Mouse (Mus musculus) liver, embryonic 15.5 days (tissue): ENCODE results near the gene Aadacl3. TPM values are rescaled to one million over a fixed set of nuclear protein-coding genes. Genes with fewer than 3 reads are reported as not detected.

ENCODE experiments used
- ATAC-seq: fragments of 200-750 bp; cut with Nextera tagmentation; 2 replicates; pipeline ENCODE4 v1.8.0; 2017; ENCODE audit warnings: moderate number of reproducible peaks, mild to moderate bottlenecking, moderate library complexity; ENCODE audit not compliant: insufficient read depth
- H3K27ac ChIP-seq: fragments of 300-500 bp; sonication (generic); replicated peaks from 2 replicates; pipeline ENCODE4 v1.5.1; 2015; ENCODE audit warnings: mild to moderate bottlenecking, inconsistent platforms
- H3K27me3 ChIP-seq: fragments of 300-500 bp; sonication (generic); 2 replicates; pipeline ENCODE4 v1.6.1; 2015; ENCODE audit warnings: mild to moderate bottlenecking, inconsistent platforms
- H3K36me3 ChIP-seq: fragments of 300-500 bp; sonication (generic); replicated peaks from 2 replicates; pipeline ENCODE4 v1.6.1; 2015; ENCODE audit warnings: moderate library complexity, mild to moderate bottlenecking, inconsistent platforms
- H3K4me1 ChIP-seq: fragments of 300-500 bp; sonication (generic); replicated peaks from 2 replicates; pipeline ENCODE4 v1.6.1; 2015; ENCODE audit warnings: inconsistent platforms
- H3K4me2 ChIP-seq: fragments of 300-500 bp; sonication (generic); 2 replicates; pipeline ENCODE4 v1.6.1; 2015; ENCODE audit warnings: moderate library complexity, mild to moderate bottlenecking, inconsistent platforms
- H3K4me3 ChIP-seq: fragments of 300-500 bp; sonication (generic); replicated peaks from 2 replicates; pipeline ENCODE4 v1.5.1; 2015; ENCODE audit warnings: mild to moderate bottlenecking, inconsistent platforms
- H3K9ac ChIP-seq: fragments of 300-500 bp; sonication (generic); 2 replicates; pipeline ENCODE4 v1.6.1; 2015; ENCODE audit warnings: moderate library complexity, mild to moderate bottlenecking, inconsistent platforms
- H3K9me3 ChIP-seq: fragments of 300-500 bp; sonication (generic); replicated peaks from 2 replicates; pipeline ENCODE4 v1.6.1; 2016; ENCODE audit warnings: inconsistent platforms
- whole genome bisulfite sequencing: fragments of 180-500 bp; shearing (Covaris S2); methylation state at CpG from one replicate; pipeline ENCODE4 v1.1.7; 2015; ENCODE audit warnings: mixed read lengths; ENCODE audit not compliant: insufficient replicate concordance; 5-methylcytosine and 5-hydroxymethylcytosine counted together
- polyA plus RNA-seq: library from polyadenylated mRNA; unstranded; fragments of >200 nt; fragmentation: Nextera tagmentation; extraction: Ambion mirVana; gene quantifications from 2 replicates; pipeline ENCODE4 v1.2.1, GENCODE M21; 2015

Aadacl3 gene
- polyA plus RNA-seq: not detected in 2 replicates

DNA sequence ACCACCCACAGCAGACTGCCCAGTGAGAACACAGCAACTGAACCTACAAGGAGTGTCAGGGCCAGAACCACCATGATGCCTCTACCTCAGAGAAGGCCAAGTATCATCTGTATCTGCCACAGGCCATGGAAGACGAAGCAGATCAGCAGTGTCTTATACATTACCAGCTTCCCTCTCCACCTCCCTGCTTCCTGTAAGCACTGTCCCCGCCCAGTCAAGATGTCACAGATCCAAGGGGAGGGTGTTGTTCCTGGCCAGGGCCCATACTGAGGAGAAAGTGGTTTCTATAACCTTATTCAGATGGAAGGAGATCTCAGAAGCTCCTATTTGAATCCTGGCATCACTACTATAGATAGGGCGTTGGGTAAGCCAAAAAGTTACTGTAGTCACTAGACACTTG is at the start of gene Aadacl3:
Gene Aadacl3 (minus strand): TSS at position 101 of the 400 bp plus-strand sequence.
- H3K9me3 ChIP-seq: peaks cover 2% of the 10 kb centered on the region; the same call in 1 of the 2 replicates
- WGBS: 38% methylated on average over 3 of the region's 3 CpGs
- ATAC-seq: no peak
- H3K27me3 ChIP-seq: no peaks in the 10 kb centered on the region
- H3K36me3 ChIP-seq: no peaks in the 10 kb centered on the region
- no peak within 1 kb of the TSS for H3K9ac ChIP-seq
- H3K4me1 ChIP-seq: no peaks in the 10 kb centered on the region
- no peak within 1 kb of the TSS for H3K4me2 ChIP-seq
- no peak within 1 kb of the TSS for H3K4me3 ChIP-seq
- H3K27ac ChIP-seq: no peak within 1 kb of the TSS

DNA sequence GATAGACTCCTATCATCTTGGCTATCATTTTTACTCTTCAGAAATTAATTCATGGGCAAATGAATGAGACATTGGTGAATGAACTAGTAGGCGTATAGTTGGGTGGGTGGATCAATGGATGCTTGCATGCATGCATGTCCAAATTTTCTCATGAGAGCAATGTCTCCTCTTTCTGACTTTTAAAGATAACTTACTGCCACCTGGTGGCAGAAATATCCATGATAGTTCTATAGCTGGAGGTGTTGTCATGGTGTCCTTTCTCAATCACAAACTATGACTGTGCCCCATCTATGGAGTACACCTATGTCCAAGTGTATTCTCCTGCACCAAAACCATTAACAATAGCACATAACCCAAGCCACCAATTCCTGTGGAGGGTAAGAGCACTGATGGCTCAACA is 43.0 kb upstream of the Aadacl3 start:
- Histone ChIP-seq H3K36me3 (no peaks in the 10 kb centered on the region), H3K9ac (no peak overlapping the region), H3K27ac (no peak overlapping the region), H3K4me1 (no peaks in the 10 kb centered on the region), H3K27me3 (no peaks in the 10 kb centered on the region), H3K4me3 (no peak overlapping the region), H3K4me2 (no peak overlapping the region), H3K9me3 (0 out of 2 replicates have a peak, but pooled peaks cover 4% of the 10 kb centered on the region)
- 56% methylated on average over 1 of the region's 1 CpGs for WGBS
- ATAC-seq: no peak

- no peak for ATAC-seq
Measured at GRCm38 (mm10) chr4:144493331-144493730, 29.8 kb upstream of the Aadacl3 start.

DNA sequence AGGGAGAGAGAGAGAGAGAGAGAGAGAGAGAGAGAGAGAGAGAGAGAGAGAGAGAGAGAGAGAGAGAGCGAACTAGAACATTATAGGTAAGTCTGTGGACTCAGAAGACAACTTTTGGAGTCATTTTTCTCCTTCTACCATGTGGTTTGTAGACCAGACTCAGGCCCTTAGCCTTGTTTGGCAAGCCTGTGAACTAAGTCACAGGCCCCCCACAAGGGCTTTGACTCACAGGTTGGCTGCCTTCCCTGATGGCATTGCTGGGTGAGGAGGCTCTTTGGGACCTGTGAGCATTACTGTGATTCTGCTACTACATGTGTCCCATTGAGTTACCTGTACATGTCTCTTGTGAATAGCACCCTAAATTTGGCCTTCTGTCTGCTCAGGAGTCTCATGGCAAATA is 4.5 kb upstream of the Aadacl3 start:
- Histone ChIP-seq H3K4me3 (no peak overlapping the region), H3K36me3 (no peaks in the 10 kb centered on the region), H3K27me3 (no peaks in the 10 kb centered on the region), H3K9ac (no peak overlapping the region), H3K9me3 (no peaks in the 10 kb centered on the region; the same call in 1 of the 2 replicates), H3K4me2 (no peak overlapping the region), H3K4me1 (no peaks in the 10 kb centered on the region), H3K27ac (no peak overlapping the region)
- WGBS: 50% methylated on average over 1 of the region's 1 CpGs
- ATAC-seq: no peak

More at GRCm38 (mm10) chr4:144493331-144493730, 29.8 kb upstream of the Aadacl3 start:
- Histone ChIP-seq H3K9me3 (no peaks in the 10 kb centered on the region), H3K4me2 (no peak overlapping the region), H3K9ac (no peak overlapping the region), H3K36me3 (no peaks in the 10 kb centered on the region), H3K4me3 (no peak overlapping the region), H3K4me1 (no peaks in the 10 kb centered on the region), H3K27ac (no peak overlapping the region), H3K27me3 (no peaks in the 10 kb centered on the region)

DNA sequence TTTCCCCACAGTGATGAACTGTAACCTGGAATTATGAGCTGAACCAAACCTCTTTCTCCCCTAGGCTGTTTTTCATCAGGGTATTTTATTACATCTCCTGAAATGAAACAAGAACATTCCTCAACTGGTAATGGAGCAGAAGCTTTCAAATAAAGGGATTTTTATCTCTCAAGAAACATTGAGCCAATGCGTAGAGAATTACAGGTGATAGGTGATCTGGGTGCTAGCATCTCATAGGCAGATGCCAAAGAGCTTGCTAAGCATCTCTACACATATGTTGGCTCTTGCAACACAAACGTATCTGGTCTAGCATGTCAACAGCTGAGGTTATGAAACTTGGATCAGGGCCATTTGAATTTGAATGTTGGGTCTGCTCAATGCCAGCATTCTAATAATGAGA is 1.6 kb upstream of the Aadacl3 start:
- Histone ChIP-seq H3K9me3 (peaks cover 2% of the 10 kb centered on the region; the same call in 1 of the 2 replicates), H3K27me3 (no peaks in the 10 kb centered on the region), H3K36me3 (no peaks in the 10 kb centered on the region), H3K27ac (no peak overlapping the region), H3K4me2 (no peak overlapping the region), H3K4me1 (no peaks in the 10 kb centered on the region), H3K4me3 (no peak overlapping the region), H3K9ac (no peak overlapping the region)
- ATAC-seq: no peak
- 48% methylated on average over 2 of the region's 2 CpGs for WGBS

GRCm38 (mm10) chr4:144453217-144453616 is 10.3 kb downstream of the Aadacl3 start, which contains the start of gene Gm9944:
Gene Gm9944 (minus strand): TSS chr4:144453317.
- H3K4me3 ChIP-seq: no peak within 1 kb of the TSS
- no peaks in the 10 kb centered on the region for H3K9me3 ChIP-seq
- no peak within 1 kb of the TSS for H3K27ac ChIP-seq
- no peak within 1 kb of the TSS for H3K9ac ChIP-seq
- WGBS: 55% methylated on average over 2 of the region's 2 CpGs
- no peaks in the 10 kb centered on the region for H3K27me3 ChIP-seq
- no peak for ATAC-seq
- no peaks in the 10 kb centered on the region for H3K4me1 ChIP-seq
- H3K4me2 ChIP-seq: no peak within 1 kb of the TSS
- H3K36me3 ChIP-seq: no peaks in the 10 kb centered on the region

GRCm38 (mm10) chr4:144448546-144448945 is 15.0 kb downstream of the Aadacl3 start:
- Histone ChIP-seq H3K4me1 (no peaks in the 10 kb centered on the region), H3K4me2 (no peak overlapping the region), H3K9ac (no peak overlapping the region), H3K36me3 (no peaks in the 10 kb centered on the region), H3K27me3 (no peaks in the 10 kb centered on the region), H3K4me3 (no peak overlapping the region), H3K9me3 (no peaks in the 10 kb centered on the region), H3K27ac (no peak overlapping the region)
- no peak for ATAC-seq
- 50% methylated on average over 2 of the region's 2 CpGs for WGBS

GRCm38 (mm10) chr4:144441582-144441981 is 22.0 kb downstream of the Aadacl3 start:
- no peaks in the 10 kb centered on the region for H3K9me3 ChIP-seq
- no peak overlapping the region for H3K4me2 ChIP-seq
- H3K4me1 ChIP-seq: no peaks in the 10 kb centered on the region
- H3K9ac ChIP-seq: no peak overlapping the region
- no peaks in the 10 kb centered on the region for H3K36me3 ChIP-seq
- H3K27ac ChIP-seq: no peak overlapping the region
- no peaks in the 10 kb centered on the region for H3K27me3 ChIP-seq
- H3K4me3 ChIP-seq: no peak overlapping the region
- no peak for ATAC-seq
- 42% methylated on average over 1 of the region's 1 CpGs for WGBS

DNA sequence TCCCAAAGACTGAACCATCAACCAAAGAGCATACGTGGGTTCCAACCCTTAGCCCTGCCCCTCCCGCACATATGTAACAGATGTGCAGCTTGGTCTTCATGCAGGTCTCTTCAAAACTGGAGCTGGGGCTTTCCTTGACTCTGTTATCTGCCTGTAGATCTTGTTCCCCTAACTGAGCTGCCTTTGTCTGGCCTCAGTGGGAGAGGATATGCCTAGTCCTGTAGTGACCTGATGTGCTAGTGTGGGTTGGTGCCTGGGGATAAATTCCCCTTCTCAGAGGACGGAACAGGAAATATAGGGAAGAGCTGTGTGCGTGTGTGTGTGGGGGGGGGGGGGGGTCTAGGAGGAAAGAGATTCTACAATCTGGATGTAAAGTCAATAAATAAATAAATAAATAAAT is 22.5 kb downstream of the Aadacl3 start:
- no peaks in the 10 kb centered on the region for H3K27me3 ChIP-seq
- no peak for ATAC-seq
- no peaks in the 10 kb centered on the region for H3K9me3 ChIP-seq
- no peaks in the 10 kb centered on the region for H3K36me3 ChIP-seq
- H3K9ac ChIP-seq: no peak overlapping the region
- no peak overlapping the region for H3K4me3 ChIP-seq
- H3K27ac ChIP-seq: no peak overlapping the region
- no peak overlapping the region for H3K4me2 ChIP-seq
- 69% methylated on average over 4 of the region's 4 CpGs for WGBS
- no peaks in the 10 kb centered on the region for H3K4me1 ChIP-seq

DNA sequence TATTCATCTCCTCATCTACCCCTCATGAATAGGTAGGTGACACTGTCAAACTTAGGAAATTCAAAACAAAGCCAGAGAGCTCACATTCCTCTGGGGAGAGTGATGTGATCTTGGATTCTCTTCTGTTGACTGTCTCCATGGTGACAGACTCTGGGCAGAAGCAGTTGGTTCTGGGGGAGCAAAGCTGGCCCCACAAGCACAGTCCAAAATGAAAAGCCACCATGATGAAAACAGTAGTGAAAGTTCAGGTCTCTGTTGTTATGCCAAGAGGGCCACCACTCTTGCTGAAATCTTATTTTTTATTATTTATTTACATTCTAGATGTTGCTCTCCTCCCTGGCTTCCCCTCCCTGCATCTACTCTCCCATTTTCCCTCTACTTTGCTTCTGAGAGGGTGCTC is 24.9 kb downstream of the Aadacl3 start, which contains the start of gene 1700012P22Rik:
Gene 1700012P22Rik (minus strand): TSS at position 101 of the 400 bp plus-strand sequence.
- no peak within 1 kb of the TSS for H3K9ac ChIP-seq

DNA sequence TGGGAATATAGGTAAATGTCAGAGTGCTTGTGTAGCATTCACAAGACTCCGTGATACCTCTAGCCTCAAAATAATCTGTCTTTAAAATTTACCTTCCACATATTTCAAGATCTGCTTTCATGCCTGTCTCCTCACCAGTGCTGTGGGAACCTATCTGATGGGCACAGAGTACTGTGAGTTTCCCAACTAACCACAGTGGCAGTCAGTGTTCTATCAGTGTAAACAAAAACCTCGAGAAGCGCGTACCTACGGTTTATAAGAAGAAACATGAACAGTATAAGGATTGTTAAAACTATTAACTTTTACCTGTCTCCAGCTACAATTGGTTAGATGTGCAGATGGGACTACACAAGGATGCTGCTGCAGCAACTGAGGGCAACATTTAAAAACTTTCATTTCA is 30.3 kb downstream of the Aadacl3 start:
- Histone ChIP-seq H3K4me2 (no peak overlapping the region), H3K36me3 (no peaks in the 10 kb centered on the region), H3K27me3 (no peaks in the 10 kb centered on the region), H3K27ac (no peak overlapping the region), H3K4me1 (no peaks in the 10 kb centered on the region), H3K9ac (no peak overlapping the region), H3K9me3 (no peaks in the 10 kb centered on the region), H3K4me3 (no peak overlapping the region)
- ATAC-seq: no peak
- WGBS: 61% methylated on average over 5 of the region's 5 CpGs

More for the DNA sequence above, 24.9 kb downstream of the Aadacl3 start, which contains the start of gene 1700012P22Rik:
- H3K4me2 ChIP-seq: no peak within 1 kb of the TSS
- H3K4me1 ChIP-seq: no peaks in the 10 kb centered on the region
- ATAC-seq: no peak
- H3K36me3 ChIP-seq: no peaks in the 10 kb centered on the region
- no peaks in the 10 kb centered on the region for H3K9me3 ChIP-seq
- no peak within 1 kb of the TSS for H3K27ac ChIP-seq
- H3K27me3 ChIP-seq: no peaks in the 10 kb centered on the region
- H3K4me3 ChIP-seq: no peak within 1 kb of the TSS

- Histone ChIP-seq H3K9ac (no peak overlapping the region), H3K4me2 (no peak overlapping the region), H3K27me3 (no peaks in the 10 kb centered on the region), H3K4me3 (no peak overlapping the region), H3K9me3 (no peaks in the 10 kb centered on the region; the same call in 1 of the 2 replicates), H3K36me3 (no peaks in the 10 kb centered on the region), H3K27ac (no peak overlapping the region), H3K4me1 (no peaks in the 10 kb centered on the region)
- no peak for ATAC-seq
- 49% methylated on average over 2 of the region's 2 CpGs for WGBS
Measured at GRCm38 (mm10) chr4:144430723-144431122, 32.8 kb downstream of the Aadacl3 start.
